Mouse (Mus musculus) intestine, postnatal 0 days (tissue): ENCODE measurements around the gene Mbl1. TPM values are rescaled to one million over a fixed set of nuclear protein-coding genes. Genes with fewer than 3 reads are reported as not detected.

ENCODE experiments used
- ATAC-seq: fragments of 200-750 bp; cut with Nextera tagmentation; 2 replicates; pipeline ENCODE4 v1.8.0; 2017; ENCODE audit warnings: mild to moderate bottlenecking, moderate TSS enrichment, moderate library complexity
- H3K27ac ChIP-seq: fragments of 300-500 bp; sonication (generic); 2 replicates; pipeline ENCODE4 v1.5.1; 2014; ENCODE audit warnings: mild to moderate bottlenecking, low read depth, low read length, moderate library complexity
- H3K27me3 ChIP-seq: fragments of 300-500 bp; sonication (generic); replicated peaks from 2 replicates; pipeline ENCODE4 v1.6.1; 2014; ENCODE audit warnings: low read length, mixed read lengths; ENCODE audit not compliant: control insufficient read depth, insufficient read depth
- H3K36me3 ChIP-seq: fragments of 300-500 bp; sonication (generic); 2 replicates; pipeline ENCODE4 v1.6.1; 2014; ENCODE audit warnings: mild to moderate bottlenecking, moderate library complexity; ENCODE audit not compliant: control insufficient read depth, insufficient read depth
- H3K4me1 ChIP-seq: fragments of 300-500 bp; sonication (generic); replicated peaks from 2 replicates; pipeline ENCODE4 v1.6.1; 2014; ENCODE audit warnings: antibody characterized with exemption, low read length, mixed read lengths; ENCODE audit not compliant: control insufficient read depth, insufficient read depth
- H3K4me2 ChIP-seq: fragments of 300-500 bp; sonication (generic); replicated peaks from 2 replicates; pipeline ENCODE4 v1.6.1; 2014; ENCODE audit warnings: low read depth, mild to moderate bottlenecking, moderate library complexity
- H3K4me3 ChIP-seq: fragments of 300-500 bp; sonication (generic); 2 replicates; pipeline ENCODE4 v1.5.1; 2014; ENCODE audit warnings: low read depth, low read length
- H3K9ac ChIP-seq: fragments of 300-500 bp; sonication (generic); 2 replicates; pipeline ENCODE4 v1.6.1; 2014; ENCODE audit warnings: mild to moderate bottlenecking, low read depth, low read length
- H3K9me3 ChIP-seq: fragments of 300-500 bp; sonication (generic); 2 replicates; pipeline ENCODE4 v1.6.1; 2016; ENCODE audit warnings: mixed run types; ENCODE audit not compliant: control insufficient read depth
- CTCF ChIP-seq: sonication (generic); IDR thresholded peaks from 2 replicates; pipeline ENCODE4 v1.5.1; 2016; ENCODE audit warnings: low read depth, mild to moderate bottlenecking, control low read depth, antibody characterized with exemption, moderate library complexity
- WGBS: fragments of 180-500 bp; shearing (Covaris S2); extraction: QIAGEN DNeasy Blood & Tissue Kit; methylation state at CpG from one replicate; pipeline ENCODE4 v1.1.7; 2014; 5-methylcytosine and 5-hydroxymethylcytosine counted together
- polyA plus RNA-seq: library from polyadenylated mRNA; unstranded; fragments of >200 nt; fragmentation: Nextera tagmentation; extraction: Ambion mirVana; gene quantifications from 2 replicates; pipeline ENCODE4 v1.2.1, GENCODE M21; 2015

Mbl1 gene
- polyA plus RNA-seq, 1 experiment from 2014 or later = not detected

DNA sequence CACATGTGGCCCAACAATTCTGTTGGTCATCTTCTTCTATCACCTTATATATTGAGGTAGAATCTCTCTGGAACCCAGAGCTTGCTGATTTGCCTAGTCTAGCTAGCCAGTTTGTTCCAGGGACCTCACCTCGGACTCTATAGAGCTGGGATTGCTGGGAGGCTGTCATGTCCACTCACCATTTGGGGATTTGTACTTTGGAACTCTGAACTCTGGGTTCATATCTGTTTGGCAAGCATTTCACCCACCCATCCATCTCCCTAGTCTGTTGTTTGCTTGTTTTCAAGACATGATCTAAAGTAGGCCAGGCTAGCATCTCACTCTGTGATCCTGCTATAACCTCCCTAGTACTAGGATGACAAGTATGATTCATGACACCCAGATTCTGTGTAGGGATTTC, 23.5 kb downstream of the Mbl1 start:
- Histone ChIP-seq H3K4me3 (no peak overlapping the region), H3K27ac (no peak overlapping the region), H3K9ac (no peak overlapping the region), H3K4me1 (no peaks in the 10 kb centered on the region), H3K36me3 (no peaks in the 10 kb centered on the region), H3K4me2 (no peak overlapping the region), H3K27me3 (no peaks in the 10 kb centered on the region), H3K9me3 (no peaks in the 10 kb centered on the region)
- WGBS = 68% methylated on average over 1 of the region's 1 CpGs
- no peak for ATAC-seq
- TF ChIP-seq CTCF = no peak

DNA sequence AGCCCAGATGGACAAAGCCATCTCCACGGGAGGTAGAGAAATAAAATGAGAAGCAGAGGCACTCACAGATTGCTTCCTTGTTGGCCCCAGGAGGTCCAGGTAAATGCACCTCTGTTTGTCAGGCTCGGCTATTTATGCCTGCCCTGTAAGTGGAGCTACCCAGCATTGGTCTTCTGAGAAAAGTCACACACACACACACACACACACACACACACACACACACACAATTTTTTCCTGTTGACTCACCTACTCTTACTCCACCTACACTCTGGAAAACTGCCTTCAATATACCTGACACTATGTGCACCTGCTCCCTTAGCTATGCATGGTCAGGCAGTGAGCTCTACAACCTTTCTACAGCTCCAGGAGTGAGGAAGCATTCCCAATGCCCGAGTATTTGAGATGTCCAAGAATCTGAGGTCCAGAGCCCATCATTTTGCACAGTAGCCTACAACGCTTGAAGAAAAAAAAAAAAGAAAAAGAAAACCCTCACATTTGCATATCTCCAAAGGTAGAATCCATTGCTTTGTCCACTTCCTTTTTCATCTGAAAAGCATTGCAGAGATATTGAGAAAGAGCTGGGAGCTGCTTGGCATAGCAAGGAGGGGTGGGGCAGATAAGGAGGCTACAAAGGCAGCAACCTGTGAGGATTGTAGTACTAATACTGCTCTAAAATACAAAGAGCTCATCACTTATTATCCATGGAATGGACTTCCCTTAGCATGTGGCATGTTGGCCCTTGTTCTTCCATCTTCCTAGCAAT, 34.0 kb downstream of the Mbl1 start, which contains the start of gene Sftpd:
TSS of gene Sftpd (minus strand) at position 91 of the 763 bp plus-strand sequence.
- 60% methylated on average over 4 of the region's 4 CpGs for WGBS
- Histone ChIP-seq H3K4me1 (no peaks in the 10 kb centered on the region), H3K9ac (no peak within 1 kb of the TSS), H3K27ac (no peak within 1 kb of the TSS), H3K9me3 (no peaks in the 10 kb centered on the region), H3K36me3 (no peaks in the 10 kb centered on the region), H3K27me3 (no peaks in the 10 kb centered on the region), H3K4me3 (no peak within 1 kb of the TSS), H3K4me2 (no peak within 1 kb of the TSS)
- no peak for TF ChIP-seq CTCF
- ATAC-seq = no peak

DNA sequence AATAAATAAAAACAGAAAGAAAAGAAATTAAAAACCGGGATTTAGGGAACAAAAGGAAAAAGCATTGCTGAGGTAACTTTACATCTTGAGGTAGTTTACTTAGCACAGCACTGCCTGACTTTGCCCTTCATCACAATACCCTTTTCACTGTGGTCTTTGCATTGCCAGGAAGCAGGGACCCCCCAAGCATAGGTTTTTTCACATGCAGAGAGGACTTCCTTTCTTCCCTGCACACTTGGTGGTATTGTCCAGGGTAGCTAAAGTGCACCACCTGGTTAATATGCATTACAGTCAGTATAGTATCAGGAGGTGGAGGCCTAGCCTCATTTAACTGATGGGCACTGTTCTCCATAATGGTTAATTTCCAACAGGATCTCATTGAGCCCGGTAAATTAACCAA, 38.2 kb downstream of the Mbl1 start:
- H3K9ac ChIP-seq = no peak overlapping the region
- no peak overlapping the region for H3K4me2 ChIP-seq
- H3K27ac ChIP-seq = no peak overlapping the region
- WGBS = 90% methylated on average over 2 of the region's 2 CpGs
- ATAC-seq = no peak
- no peaks in the 10 kb centered on the region for H3K27me3 ChIP-seq
- no peak for TF ChIP-seq CTCF
- H3K4me3 ChIP-seq = no peak overlapping the region
- no peaks in the 10 kb centered on the region for H3K36me3 ChIP-seq
- H3K4me1 ChIP-seq = no peaks in the 10 kb centered on the region
- H3K9me3 ChIP-seq = no peaks in the 10 kb centered on the region

DNA sequence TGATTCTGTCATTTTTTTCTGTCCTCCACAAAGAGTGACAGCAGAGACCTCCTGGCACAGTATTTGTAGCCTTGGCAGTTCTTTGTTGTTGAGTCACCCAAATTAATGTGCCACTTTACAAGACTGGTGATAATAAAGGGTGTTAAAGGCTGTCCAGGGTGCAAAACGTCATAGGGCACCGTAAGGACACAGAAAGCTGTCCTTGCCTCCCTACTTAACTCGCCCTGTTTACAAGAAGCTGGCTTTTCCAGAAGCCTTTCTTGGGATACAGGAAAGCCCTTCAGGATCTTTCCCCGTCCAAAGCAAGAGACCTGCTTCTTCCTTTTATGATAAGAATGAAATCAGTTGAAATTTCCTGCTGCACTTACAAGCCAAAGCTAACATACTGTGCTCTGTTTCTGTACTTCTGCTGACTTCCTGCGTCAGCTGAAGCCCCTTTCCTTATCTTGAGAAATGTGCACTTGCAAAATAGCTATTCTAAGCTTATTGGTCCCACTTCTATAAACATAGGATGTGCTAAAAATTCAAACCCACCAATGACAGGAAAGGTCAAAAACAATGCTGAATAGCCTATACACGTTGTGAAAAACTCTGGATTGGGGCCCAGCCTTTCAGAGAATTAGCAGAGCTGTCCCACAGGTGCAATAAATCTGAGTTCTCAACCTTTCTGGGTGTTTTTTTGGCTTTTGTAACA, 46.9 kb downstream of the Mbl1 start:
- no peaks in the 10 kb centered on the region for H3K27me3 ChIP-seq
- H3K4me2 ChIP-seq = no peak overlapping the region
- ATAC-seq = no peak
- H3K9ac ChIP-seq = no peak overlapping the region
- H3K4me1 ChIP-seq = no peaks in the 10 kb centered on the region
- H3K27ac ChIP-seq = no peak overlapping the region
- 36% methylated on average over 6 of the region's 6 CpGs for WGBS
- no peaks in the 10 kb centered on the region for H3K36me3 ChIP-seq
- TF ChIP-seq CTCF = no peak
- H3K9me3 ChIP-seq = no peaks in the 10 kb centered on the region
- H3K4me3 ChIP-seq = no peak overlapping the region

Other genes starting within 250 kb of the Mbl1 start
- 30.5 and 33.3 TPM in 2 replicates for gene Tspan14, start 184.7 kb upstream of the Mbl1 start, polyA plus RNA-seq
- 86.9 and 96.2 TPM in 2 replicates for gene Fam213a, start 137.7 kb upstream of the Mbl1 start, polyA plus RNA-seq
- gene Dydc2, start 82.2 kb upstream of the Mbl1 start, polyA plus RNA-seq = not detected in 2 replicates
- not detected in 2 replicates for gene Dydc1, start 78.5 kb upstream of the Mbl1 start, polyA plus RNA-seq
- 0.08 TPM in 1 of 2 replicates, not detected in the other for gene Mat1a, start 46.4 kb upstream of the Mbl1 start, polyA plus RNA-seq
- 0.14 TPM in 1 of 2 replicates, not detected in the other for gene Sftpa1, start 19.7 kb upstream of the Mbl1 start, polyA plus RNA-seq
- 0.12 and 0.23 TPM in 2 replicates for gene Sftpd, start 33.7 kb downstream of the Mbl1 start, polyA plus RNA-seq
- gene Gm2832, start 127.3 kb downstream of the Mbl1 start, polyA plus RNA-seq = not detected in 2 replicates
- gene Gm5798, start 197.2 kb downstream of the Mbl1 start, polyA plus RNA-seq = not detected in 2 replicates
- not detected in 2 replicates for gene Gm7945, start 234.9 kb downstream of the Mbl1 start, polyA plus RNA-seq